Mouse (Mus musculus): ENCODE measurements around the gene Prkaca. TPM values are rescaled to one million over a fixed set of nuclear protein-coding genes. Genes with fewer than 3 reads are reported as not detected.
"Not testable (repeated sequence)": the region's sequence is repeated elsewhere in the genome, so short reads cannot be mapped to it uniquely, and the experiment has no call there.

Prkaca gene
- total RNA-seq, 4 experiments from 2014 or later = 144 to 161 (median 159) TPM

- DNase-seq (ENCODE audit: low spot score in 2 of 2) = no peak
These were observed 1.7 kb downstream of the Prkaca start for GRCm38 (mm10) chr8:83974521-83974920.

- DNase-seq (ENCODE audit: low spot score in 2 of 2) = no peak
These were observed 3.4 kb downstream of the Prkaca start for GRCm38 (mm10) chr8:83976101-83976630.

GRCm38 (mm10) chr8:83976779-83977350 lies 4.1 kb downstream of the Prkaca start:
- DNase-seq (ENCODE audit: low spot score in 2 of 2) = no peak

GRCm38 (mm10) chr8:83977646-83978045 lies 4.9 kb downstream of the Prkaca start:
- DNase-seq (ENCODE audit: low spot score in 2 of 2) = no peak

- DNase-seq (ENCODE audit: low spot score in 2 of 2) = no peak
These were observed 5.4 kb downstream of the Prkaca start for GRCm38 (mm10) chr8:83978200-83978599.

- DNase-seq (ENCODE audit: low spot score in 2 of 2) = peak in 1 of 2 experiments; percentile 78
These were observed 7.5 kb downstream of the Prkaca start for GRCm38 (mm10) chr8:83980250-83980649.

- peak; percentile 75 to 83 for DNase-seq (ENCODE audit: low spot score in 2 of 2)
These were observed 8.1 kb downstream of the Prkaca start for GRCm38 (mm10) chr8:83980845-83981244.

- no peak for DNase-seq (ENCODE audit: low spot score in 2 of 2)
These were observed 8.7 kb downstream of the Prkaca start for GRCm38 (mm10) chr8:83981533-83981932.

GRCm38 (mm10) chr8:83982449-83982848 lies 9.7 kb downstream of the Prkaca start:
- no peak for DNase-seq (ENCODE audit: low spot score in 2 of 2)

GRCm38 (mm10) chr8:83983222-83983621 lies 10.4 kb downstream of the Prkaca start:
- DNase-seq (ENCODE audit: low spot score in 2 of 2) = not testable (repeated sequence)

- DNase-seq (ENCODE audit: low spot score in 2 of 2) = no peak
These were observed 16.4 kb downstream of the Prkaca start for GRCm38 (mm10) chr8:83989243-83989642.

GRCm38 (mm10) chr8:83990170-83990569 lies 17.4 kb downstream of the Prkaca start:
- no peak for DNase-seq (ENCODE audit: low spot score in 2 of 2)

- no peak for DNase-seq (ENCODE audit: low spot score in 2 of 2)
These were observed 19.7 kb downstream of the Prkaca start for GRCm38 (mm10) chr8:83992488-83992887.

GRCm38 (mm10) chr8:83994030-83994429 lies 21.2 kb downstream of the Prkaca start:
- no peak for DNase-seq (ENCODE audit: low spot score in 2 of 2)

GRCm38 (mm10) chr8:83995973-83996372 lies 23.2 kb downstream of the Prkaca start:
- DNase-seq (ENCODE audit: low spot score in 2 of 2) = no peak

- peak; percentile 81 to 89 for DNase-seq (ENCODE audit: low spot score in 2 of 2)
These were observed 24.0 kb downstream of the Prkaca start for GRCm38 (mm10) chr8:83996567-83997505.

GRCm38 (mm10) chr8:83997511-83998141 lies 24.8 kb downstream of the Prkaca start, which contains the start of gene Samd1:
Gene Samd1 (plus strand): TSS chr8:83997672.
- DNase-seq (ENCODE audit: low spot score in 2 of 2) = peak in 1 of 2 experiments; percentile 51

- peak in 1 of 2 experiments; percentile 44 for DNase-seq (ENCODE audit: low spot score in 2 of 2)
These were observed 25.7 kb downstream of the Prkaca start for GRCm38 (mm10) chr8:83998231-83999056.

- no peak for DNase-seq (ENCODE audit: low spot score in 2 of 2)
These were observed 26.4 kb downstream of the Prkaca start for GRCm38 (mm10) chr8:83999057-83999705.

GRCm38 (mm10) chr8:83999825-84000224 lies 27.0 kb downstream of the Prkaca start:
- no peak for DNase-seq (ENCODE audit: low spot score in 2 of 2)

All from gastrocnemius, adult 8-10 months (tissue).